Mouse (Mus musculus) brain, adult 2 months (tissue): Measurements from ENCODE around the gene Ppp1r3a.
A peak's percentile ranks its signal among the peaks of the same experiment; 100 is the strongest.
"Not testable (repeated sequence)": the region's sequence is repeated elsewhere in the genome, so short reads cannot be mapped to it uniquely, and the experiment has no call there.

Experiments used
- DNase-seq: peaks from one replicate; pipeline ENCODE4 v3.0.0; 2011; ENCODE audit warnings: low read depth, low spot score

Gene Ppp1r3a

DNA sequence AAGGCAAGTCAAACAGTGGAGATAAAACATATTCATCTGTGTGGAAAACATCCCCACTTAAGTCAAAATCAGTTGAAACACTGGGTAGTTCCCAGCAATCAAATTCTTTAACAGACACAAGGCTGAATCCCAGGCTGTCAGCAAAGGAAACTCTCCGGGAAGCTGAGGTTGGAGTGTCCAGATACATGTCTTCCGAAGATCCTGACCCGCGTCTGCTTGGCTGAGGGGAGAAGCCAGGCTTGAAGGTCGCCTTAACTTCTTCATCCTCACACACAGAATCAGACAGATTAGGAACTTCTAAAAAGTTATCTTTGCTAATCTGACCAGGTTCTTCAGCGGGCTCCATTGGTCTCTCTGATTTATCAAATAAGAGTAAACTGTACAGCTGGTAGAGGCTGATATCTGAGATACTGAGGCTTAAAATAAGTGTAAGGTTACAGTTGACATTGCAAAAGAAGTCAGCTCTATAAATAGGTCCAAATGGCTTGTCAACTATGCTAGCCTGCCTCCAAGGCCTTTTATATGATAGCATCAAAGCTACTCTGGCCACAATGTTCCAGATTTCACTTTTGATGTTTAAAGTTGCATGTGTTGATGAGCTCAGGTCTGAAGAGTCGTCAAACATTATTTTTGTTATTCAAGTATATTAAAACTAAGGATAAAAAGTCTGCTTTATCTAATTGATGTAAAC, at the start of gene Ppp1r3a:
Gene Ppp1r3a (minus strand): TSS at position 374 of the 691 bp plus-strand sequence.
- no peak for DNase-seq

DNA sequence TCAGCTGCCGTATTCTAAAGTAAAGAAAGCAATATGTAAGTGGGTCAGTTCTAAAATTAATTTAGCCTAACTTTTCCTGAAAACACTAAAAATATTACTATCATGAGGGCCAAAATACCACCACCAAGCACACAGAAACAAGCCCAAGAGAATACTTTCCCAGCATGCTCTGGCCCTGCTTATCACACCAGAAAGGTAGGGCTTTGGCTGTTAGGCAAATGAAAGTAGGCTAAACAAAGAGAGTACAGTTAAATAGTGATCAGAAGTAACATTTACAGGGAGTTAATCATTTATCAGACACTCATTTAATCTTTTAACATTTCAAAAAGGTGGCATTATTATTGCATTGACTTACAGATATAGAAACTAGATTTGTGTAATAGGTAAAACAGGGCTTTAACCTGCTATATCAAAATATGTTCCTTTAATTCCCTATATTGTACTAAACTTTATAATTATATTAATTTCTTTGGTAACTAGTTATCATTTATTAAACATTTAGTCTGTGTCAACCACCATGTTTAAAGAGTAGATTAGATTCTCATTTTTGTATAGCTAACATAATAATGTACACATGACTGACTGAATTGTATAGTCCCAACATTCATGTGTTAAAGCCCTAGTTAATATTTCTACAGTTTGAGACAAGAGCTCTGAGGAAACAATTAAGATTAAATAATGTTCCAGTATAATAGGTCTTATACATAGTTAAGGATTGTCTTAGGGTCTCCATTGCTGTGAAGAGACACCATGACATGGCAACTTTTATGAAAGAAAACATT, 32.3 kb upstream of the Ppp1r3a start:
- no peak for DNase-seq

DNA sequence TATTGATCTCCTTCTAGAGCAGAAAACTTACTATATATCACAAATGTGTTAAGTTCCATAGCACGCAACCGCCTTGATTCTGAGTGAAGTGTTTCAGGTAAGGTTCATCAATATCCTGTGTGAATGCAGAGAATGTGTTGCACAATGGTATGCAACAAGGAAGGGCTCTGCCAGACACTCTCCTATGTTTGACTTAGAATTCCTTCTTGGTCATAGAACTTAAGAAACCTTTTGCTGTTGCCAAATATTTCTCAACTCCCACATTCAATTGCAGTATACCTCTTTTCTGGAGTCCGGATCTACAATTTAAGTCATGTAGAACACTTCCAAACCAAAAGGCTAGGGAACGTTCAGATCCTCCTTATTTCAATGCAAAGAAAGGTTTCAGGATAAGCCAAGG, 22.8 kb upstream of the Ppp1r3a start:
- DNase-seq = no peak

DNA sequence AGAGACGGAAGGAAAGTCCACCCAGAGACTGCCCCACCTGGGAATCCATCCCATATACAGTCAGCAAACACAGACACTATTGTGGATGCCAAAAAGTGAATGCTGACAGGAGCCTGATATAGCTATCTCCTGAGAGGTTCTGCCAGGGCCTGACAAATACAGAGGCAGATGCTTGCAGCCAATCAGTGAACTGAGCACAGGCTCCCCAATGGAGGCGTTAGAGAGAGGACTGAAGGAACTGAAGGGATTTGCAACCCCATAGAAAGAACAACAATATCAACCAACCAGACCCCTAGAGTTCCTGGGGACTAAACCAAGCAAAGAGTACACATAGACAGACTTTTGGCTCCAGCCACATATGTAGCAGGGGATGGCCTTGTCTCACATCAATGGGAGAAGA, 16.6 kb upstream of the Ppp1r3a start:
- DNase-seq = no peak

DNA sequence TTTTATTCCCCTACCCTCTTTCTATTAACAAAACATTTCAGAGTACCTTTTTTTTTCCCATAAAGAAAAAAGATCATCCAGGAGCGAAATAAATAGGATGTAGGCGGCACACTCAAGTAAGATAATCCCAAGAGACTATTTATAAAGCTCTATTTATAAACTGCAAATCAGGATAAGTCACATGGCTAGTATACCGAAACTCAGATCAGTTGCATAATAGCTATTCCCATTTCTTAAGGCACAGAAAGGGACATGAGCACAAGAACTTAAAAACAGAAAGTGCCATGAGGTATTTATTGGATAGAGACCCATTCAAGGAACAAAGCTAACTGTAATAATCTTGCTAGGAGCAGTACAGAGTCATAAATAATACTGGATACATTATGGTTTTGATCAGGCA, 2.4 kb upstream of the Ppp1r3a start:
- DNase-seq = peak; percentile 33

DNA sequence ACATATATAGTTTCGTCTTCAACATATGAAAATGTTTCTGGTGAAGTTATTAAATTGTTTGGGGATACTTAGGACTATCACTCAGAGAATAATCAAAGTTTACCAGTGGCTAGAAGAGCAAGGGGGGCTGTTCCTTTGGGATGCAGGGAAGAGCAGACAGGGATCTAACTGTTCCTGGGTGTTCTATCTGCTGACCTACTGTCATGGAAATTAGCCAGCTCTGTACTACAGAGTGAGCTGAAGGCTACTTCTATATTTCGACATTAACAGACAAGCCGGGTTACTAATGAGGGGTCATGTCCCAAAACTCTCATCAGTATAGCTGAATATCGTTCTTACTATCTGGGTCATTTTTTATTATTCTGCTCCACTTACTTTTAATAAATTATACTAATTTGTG, 1.6 kb downstream of the Ppp1r3a start:
- no peak for DNase-seq

DNA sequence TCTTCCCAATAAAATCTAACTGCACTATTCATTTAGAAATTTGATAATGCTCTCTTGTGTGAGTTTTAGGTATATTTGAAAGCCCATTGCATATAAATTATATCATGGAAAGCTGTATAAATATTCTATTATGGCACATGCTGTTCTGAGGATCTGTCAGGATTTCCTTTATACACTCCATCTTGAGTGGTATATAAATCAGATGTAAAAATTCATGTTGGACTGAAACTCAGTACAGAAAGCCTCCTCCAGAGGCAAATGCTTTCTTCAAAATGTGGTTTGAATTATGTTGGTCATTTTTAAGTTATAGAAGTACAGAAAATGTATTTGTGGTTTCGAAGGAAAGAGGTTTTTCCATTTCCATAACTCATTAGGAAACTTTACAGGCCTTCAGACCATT, 2.9 kb downstream of the Ppp1r3a start:
- DNase-seq = no peak

DNA sequence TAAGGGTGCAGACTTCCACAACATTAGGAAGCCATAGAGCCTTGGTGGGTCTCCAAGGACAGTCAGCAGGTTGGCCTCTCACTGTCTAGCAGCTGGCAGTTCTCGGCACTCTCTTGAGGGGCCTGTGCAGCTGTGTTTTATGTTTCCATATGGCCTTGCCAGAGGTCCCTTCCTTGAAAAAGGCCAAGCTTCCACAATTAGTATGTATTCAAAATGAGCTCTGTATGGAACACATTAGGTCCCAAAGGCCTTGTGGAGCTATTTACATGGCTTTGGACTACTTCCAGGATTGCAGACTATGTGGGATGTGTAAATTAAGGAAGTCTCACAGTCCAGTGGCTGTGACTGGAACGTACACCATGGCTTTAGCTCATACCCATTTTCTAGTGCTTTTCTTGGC, 8.1 kb downstream of the Ppp1r3a start:
- no peak for DNase-seq

DNA sequence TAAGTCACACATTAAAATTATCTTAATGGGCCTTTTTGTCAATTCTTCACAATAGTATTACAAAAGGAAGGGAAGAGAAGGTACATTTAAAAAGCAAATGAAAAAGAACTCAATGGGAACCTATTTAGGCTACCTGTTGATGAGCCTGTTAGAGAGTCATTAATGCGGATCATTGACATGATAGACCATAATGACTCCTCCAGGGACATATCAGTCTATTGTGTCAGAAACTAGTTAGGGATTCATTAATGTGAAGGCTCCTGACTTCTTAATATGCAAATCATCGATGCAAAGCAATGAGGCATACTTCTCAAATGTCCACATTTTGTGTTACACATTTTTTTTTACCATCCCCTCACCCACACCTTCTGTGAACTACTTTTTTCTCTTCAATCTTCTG, 19.1 kb downstream of the Ppp1r3a start:
- DNase-seq = no peak

DNA sequence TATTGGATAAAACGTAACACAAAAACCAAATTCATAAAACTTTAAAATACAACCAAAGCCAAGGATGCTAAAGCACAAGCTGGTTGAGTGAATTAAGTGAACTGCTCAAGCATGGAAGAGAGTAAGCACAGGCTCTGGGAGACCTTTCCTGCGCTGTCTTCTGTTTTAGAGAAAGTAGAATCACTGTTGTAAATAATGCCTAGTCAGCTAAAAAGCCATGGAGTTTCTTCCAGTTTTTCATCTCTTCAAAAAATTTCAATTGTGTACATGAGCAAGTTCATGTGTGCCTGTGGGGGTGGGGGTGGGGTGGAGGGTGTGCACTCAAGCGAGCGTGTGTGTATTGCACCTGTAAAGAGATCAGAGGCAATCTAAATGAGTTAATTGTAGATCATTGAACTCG, 24.1 kb downstream of the Ppp1r3a start:
- no peak for DNase-seq

DNA sequence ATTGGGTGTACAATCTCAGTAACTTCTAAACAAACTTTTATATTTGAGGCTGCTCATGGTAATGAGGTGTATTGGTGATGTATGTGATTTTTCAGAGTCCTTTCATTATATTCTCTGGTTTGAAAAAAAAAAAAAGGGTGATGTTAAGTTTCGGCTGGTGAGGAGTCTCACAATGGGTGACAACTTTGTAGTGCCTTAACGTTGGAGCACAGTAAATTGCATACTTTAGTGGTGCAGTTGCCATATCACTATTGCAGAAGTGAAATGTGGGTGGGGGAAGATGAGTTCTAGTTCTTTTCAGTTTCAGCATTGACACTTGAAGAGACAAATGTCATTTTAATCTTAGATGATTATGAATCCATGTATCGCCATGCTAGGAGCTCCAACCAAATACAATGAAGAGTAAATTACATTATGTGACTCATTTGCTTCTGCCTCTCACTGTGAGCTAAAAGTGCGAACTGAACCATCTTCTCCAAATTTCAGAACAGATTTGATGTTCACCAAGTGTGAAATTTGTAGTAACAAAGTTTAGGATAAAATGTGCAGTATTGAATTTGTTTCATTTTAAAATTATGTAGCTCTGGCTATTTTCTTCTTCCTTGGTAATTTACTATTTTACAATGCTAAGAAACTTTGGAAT, 34.2 kb downstream of the Ppp1r3a start:
- DNase-seq = peak; percentile 65

DNA sequence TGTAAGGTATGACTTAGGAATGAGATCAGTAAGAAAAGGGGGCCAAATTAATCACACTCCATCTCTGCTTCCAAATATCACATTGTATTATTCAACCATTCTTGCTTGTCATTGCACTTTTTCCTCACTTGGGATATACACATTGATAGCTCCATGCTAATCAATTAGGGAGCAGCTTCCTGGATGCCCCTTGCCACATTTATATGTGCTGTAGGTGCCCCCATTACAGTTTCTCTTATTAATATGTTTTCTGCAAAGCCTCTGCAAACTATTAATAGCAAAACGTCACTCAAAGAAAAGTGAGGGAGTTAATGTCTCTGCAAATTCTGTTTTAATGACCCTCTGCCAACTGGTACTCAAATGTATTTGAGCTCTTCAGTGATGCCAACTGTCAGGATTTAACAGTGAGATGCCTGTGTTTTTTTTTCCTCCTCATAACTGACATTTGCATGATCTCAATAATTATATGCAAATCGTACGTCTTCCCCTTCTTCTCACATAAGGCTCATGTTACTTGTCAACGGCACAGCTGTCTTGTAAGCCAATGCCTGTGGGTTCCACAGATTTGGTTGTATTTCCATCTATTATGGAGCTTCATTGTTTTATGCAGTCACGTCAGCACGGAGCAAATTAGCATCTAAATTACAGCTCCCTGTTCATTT, 34.8 kb downstream of the Ppp1r3a start:
- peak; percentile 21 for DNase-seq

DNA sequence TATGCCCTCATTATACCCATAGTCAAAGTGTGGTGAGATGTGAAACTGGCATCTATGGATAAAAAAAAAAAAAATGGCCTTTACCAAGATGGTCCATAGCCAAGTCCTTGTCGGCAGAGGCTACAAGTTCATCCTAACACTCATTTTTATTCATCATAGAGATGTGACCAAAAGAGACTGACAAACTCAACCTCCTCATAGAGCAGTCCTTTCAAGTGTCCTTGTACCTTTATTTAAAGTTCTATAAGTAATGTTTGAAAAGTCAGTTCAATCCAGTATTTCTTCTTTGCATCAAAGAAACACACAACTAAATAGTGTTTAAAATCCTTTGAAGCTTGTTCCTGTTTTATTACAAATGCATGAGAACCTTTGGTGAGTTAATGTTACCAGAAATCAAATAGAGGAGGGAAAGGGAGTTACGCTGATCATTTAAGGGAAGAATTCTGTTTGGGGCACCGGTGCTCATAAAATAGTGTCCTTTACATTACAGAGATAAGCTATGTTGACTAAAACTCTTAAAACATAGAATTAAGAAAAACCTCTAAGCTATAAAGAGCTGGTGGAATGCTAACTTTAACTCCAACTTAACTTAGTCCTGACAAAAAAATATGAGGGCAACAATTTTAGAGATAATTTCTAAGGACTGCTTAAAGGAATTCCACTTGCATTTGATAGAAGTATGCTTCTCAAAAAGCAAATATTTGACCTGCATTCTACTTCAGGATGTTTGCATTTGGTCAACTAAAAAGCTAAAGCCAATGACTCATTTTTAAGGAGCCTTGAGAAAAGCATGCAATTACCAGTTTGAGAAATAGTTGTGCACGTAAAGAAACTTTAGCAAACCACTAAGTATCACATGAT, 39.7 kb downstream of the Ppp1r3a start:
- DNase-seq = no peak

DNA sequence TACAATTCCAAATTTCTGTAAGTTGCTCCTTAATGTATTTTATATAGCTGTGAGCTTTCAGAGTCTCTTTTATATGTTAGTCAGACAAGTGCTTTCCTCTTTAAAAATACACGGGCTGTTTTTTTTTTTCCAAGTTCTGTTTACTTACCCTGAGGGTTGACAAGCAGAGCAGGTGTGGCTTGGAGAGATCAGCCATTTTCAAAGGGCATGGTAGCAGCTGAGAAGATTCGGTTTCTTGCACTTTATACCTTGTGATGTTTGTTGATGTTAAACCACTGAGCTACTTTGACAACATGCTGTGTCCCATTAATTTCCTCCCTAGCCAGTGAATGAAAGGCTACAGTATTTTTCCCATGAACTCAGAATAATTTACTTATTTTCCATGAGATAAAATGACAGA, 42.9 kb downstream of the Ppp1r3a start:
- no peak for DNase-seq

DNA sequence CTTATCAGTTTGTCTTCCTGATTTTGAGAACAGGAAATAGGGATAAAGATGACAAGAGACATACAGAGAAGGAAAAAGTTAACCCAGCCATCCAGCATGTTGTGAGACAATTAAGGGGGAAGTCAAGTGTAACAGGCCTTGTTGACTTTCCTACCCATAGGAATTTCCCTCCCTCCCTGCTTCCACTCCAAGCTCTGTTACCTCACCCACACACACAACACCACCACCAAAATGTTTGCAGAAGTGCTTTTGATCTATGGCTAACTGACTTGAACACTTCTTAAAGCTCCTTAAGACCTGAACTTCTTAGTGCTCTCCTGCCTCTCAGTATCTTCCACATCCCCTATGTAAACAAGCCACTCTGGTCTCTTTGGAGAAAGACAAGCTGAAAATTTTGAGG, 55.0 kb downstream of the Ppp1r3a start:
- no peak for DNase-seq

DNA sequence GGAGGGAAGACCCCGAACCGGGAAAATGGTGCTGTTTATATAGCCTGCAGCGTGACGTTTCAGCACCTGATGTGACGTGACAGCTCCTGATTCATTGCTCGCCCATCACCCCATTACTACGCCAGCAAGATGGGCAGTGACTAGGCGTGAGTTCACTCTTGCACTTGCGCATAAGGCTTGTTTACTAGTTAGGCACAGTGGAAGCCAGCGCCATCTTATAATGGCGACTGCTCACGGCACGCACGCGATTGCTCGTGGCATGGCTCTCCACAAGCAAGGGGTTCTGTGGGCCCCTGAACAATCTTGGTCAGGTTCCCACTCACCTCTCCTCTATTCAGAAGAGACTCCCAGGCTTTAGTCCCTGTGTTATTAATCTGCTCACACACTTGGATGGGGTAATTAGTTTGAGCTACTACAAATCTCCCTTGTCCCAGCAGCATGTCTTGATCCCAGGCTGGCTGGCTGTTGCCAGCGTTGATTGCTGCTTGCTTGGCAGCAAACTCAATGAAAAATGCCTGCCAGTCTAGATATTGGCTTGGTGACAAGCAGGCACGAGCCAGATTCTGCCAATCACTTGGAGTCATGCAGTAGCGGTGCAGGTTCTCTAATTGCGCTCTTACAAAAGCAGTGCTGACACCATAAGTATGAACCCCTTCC, 75.7 kb downstream of the Ppp1r3a start:
- DNase-seq = peak; percentile 5

DNA sequence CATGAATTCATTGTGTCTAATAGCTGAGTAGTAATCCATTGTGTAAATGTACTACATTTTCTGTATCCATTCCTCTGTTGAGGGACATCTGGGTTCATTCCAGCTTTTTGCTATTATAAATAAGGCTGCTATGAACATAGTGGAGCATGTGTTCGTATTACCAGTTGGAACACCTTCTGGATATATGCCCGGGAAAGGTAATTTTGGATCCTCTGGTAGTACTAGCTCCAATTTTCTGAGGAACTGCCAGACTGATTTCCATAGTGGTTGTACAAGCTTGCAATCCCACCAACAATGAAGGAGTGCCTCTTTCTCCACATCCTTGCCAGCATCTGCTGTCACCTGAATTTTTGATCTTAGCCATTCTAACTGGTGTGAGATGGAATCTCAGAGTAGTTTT, 86.1 kb downstream of the Ppp1r3a start:
- DNase-seq = not testable (repeated sequence)

DNA sequence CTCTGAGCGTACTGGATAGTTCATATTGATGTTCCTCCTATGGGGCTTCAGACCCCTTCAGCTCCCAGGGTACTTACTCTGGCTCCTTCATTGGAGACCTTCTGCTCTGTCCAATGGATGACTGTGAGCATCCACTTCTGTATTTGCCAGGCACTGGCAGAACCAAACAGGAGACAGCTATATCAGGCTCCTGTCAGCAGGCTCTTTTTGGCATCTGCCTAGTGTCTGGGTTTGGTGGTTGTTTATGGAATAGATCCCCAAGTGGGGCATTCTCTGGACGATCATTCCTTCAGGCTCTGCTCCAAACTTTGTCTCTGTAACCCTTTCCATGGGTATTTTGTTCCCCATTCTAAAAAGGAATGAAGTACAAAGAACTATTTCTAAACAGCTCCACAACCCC, 87.4 kb downstream of the Ppp1r3a start:
- DNase-seq = not testable (repeated sequence)
